Mouse (Mus musculus): ENCODE measurements around the gene Gpd1. TPM values are rescaled to one million over a fixed set of nuclear protein-coding genes. Genes with fewer than 3 reads are reported as not detected.

Gene Gpd1
- polyA plus RNA-seq, 1 experiment from 2014 or later: 3.7 TPM

DNA sequence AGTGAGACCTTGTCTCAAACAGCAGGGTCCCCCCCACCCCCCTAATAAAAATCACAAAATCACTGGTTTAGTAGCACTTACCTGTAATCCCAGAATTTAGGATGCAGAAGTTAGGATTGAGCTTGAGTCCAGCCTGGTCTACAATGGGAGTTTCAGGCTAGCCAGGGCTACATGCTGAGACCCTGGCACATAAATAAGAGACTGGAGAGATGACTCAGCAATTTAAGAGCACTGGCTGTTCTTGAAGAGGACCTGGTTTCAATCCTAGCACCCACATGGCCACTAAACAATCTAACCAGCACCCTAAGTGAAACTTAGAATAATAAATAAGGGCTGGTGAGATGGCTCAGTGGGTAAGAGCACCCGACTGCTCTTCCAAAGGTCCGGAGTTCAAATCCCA, 13.9 kb downstream of the Gpd1 start:
- Histone ChIP-seq H3K27ac (ENCODE audit: low read length) (no peak overlapping the region), H3K9ac (ENCODE audit: low read length) (no peak overlapping the region), H3K4me1 (replicated peaks; ENCODE audit: control insufficient read depth, insufficient read depth, low read length) (peaks cover 4% of the 10 kb centered on the region), H3K9me3 (ENCODE audit: control insufficient read depth, low read length) (peaks cover 6% of the 10 kb centered on the region), H3K36me3 (ENCODE audit: control insufficient read depth, insufficient read depth, low read length) (peaks cover 28% of the 10 kb centered on the region), H3K4me2 (ENCODE audit: low read depth, low read length) (no peak overlapping the region), H3K27me3 (ENCODE audit: control insufficient read depth, insufficient read depth, low read depth, low read length) (no peaks in the 10 kb centered on the region), H3K4me3 (ENCODE audit: low read length) (no peak overlapping the region)
- no peak for ATAC-seq (ENCODE audit: low read depth)
- 88% methylated on average over 2 of the region's 2 CpGs for WGBS

DNA sequence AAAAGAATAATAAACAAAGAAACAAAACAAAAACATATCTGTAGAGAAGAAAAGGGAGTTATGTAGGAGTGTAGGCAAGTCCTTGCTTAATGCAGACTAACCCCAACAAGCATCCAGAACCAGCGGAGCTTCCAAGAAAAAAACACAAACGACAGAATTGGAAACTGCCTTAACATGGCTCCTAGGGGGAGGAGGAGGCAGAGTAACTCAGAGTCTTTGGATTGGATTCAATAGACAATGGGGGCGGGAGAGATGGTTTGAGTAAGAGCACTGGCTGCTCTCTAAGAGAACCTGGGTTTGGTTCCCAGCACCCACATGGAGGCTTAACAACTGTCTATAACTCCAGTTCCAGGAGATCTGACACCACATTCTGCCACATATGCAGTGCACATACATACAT, 14.4 kb downstream of the Gpd1 start:
- no peak overlapping the region for H3K27ac ChIP-seq (ENCODE audit: low read length)
- no peak overlapping the region for H3K4me2 ChIP-seq (ENCODE audit: low read depth, low read length)
- no peak overlapping the region for H3K4me3 ChIP-seq (ENCODE audit: low read length)
- WGBS: 91% methylated on average over 3 of the region's 3 CpGs
- no peaks in the 10 kb centered on the region for H3K27me3 ChIP-seq (ENCODE audit: control insufficient read depth, insufficient read depth, low read depth, low read length)
- H3K9me3 ChIP-seq (ENCODE audit: control insufficient read depth, low read length): peaks cover 6% of the 10 kb centered on the region
- H3K36me3 ChIP-seq (ENCODE audit: control insufficient read depth, insufficient read depth, low read length): peaks cover 29% of the 10 kb centered on the region
- ATAC-seq (ENCODE audit: low read depth): no peak
- H3K9ac ChIP-seq (ENCODE audit: low read length): no peak overlapping the region
- H3K4me1 ChIP-seq (replicated peaks; ENCODE audit: control insufficient read depth, insufficient read depth, low read length): peaks cover under 1% of the 10 kb centered on the region

DNA sequence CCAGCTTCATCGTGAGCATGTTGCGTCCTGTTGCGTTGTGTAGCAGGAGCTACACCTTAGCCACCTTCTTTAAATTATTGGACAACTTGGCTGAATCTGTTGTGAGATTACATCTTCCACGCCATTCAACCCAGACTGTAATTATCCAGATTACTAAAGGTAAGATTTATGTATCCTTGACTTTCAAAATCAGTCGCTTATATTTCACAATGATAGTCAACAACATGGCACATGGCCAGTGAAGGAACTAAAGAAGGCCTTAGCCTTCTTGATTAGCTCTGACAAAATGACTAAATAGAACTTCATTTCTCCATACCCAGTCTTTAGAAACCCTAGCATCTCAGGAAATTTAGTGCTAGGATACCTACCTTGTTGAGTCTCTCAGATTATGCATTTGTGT, 15.9 kb downstream of the Gpd1 start:
- Histone ChIP-seq H3K4me3 (ENCODE audit: low read length) (no peak overlapping the region), H3K9ac (ENCODE audit: low read length) (no peak overlapping the region), H3K27me3 (ENCODE audit: control insufficient read depth, insufficient read depth, low read depth, low read length) (no peaks in the 10 kb centered on the region), H3K27ac (ENCODE audit: low read length) (no peak overlapping the region), H3K36me3 (ENCODE audit: control insufficient read depth, insufficient read depth, low read length) (peaks cover 32% of the 10 kb centered on the region), H3K4me2 (ENCODE audit: low read depth, low read length) (no peak overlapping the region), H3K9me3 (ENCODE audit: control insufficient read depth, low read length) (peaks cover 6% of the 10 kb centered on the region), H3K4me1 (replicated peaks; ENCODE audit: control insufficient read depth, insufficient read depth, low read length) (no peaks in the 10 kb centered on the region)
- WGBS: 96% methylated on average over 5 of the region's 5 CpGs
- ATAC-seq (ENCODE audit: low read depth): no peak

DNA sequence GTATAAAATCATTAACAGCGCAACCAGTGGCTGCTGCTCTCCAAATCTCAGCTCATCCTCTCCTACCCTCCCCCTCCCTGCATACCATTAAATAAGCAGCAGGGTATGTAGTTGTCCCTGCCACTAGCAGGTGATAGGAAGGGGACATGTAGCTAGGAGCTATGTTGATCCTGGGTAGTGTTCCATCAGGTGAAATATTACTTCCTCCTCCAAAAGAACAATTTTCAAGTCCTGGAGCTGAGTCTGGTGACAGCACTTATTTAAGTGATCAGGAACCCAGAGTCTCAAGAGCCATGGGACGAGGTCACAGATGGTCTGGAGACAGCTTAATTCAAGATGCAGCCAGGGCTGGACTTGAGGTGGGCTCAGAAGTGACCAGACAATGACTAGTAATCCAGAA, 18.3 kb downstream of the Gpd1 start:
- Histone ChIP-seq H3K4me1 (replicated peaks; ENCODE audit: control insufficient read depth, insufficient read depth, low read length) (no peaks in the 10 kb centered on the region), H3K9ac (ENCODE audit: low read length) (no peak overlapping the region), H3K9me3 (ENCODE audit: control insufficient read depth, low read length) (no peaks in the 10 kb centered on the region), H3K27ac (ENCODE audit: low read length) (no peak overlapping the region), H3K27me3 (ENCODE audit: control insufficient read depth, insufficient read depth, low read depth, low read length) (no peaks in the 10 kb centered on the region), H3K36me3 (ENCODE audit: control insufficient read depth, insufficient read depth, low read length) (peaks cover 27% of the 10 kb centered on the region), H3K4me2 (ENCODE audit: low read depth, low read length) (no peak overlapping the region), H3K4me3 (ENCODE audit: low read length) (no peak overlapping the region)
- WGBS: 79% methylated on average over 2 of the region's 2 CpGs
- ATAC-seq (ENCODE audit: low read depth): no peak

DNA sequence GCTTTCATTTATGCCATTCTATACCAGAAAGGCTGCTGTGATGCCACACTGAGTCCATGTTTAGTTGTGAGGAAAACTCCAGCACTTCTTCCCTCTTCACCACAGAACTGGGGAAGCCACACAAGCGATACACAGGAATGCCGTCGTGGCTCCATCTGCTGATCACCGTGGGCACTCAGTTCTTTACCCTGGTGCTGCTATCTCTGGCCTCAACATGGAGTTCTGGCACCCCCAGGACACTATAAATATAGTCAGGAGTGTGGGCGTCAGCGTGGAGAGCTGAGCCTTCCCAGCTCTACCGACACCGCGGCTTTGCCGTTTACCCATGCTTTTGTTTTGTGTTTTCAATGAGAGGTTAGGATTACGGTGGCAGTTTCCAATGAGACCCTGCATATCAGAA, 19.4 kb downstream of the Gpd1 start:
- H3K9ac ChIP-seq (ENCODE audit: low read length): no peak overlapping the region
- H3K27ac ChIP-seq (ENCODE audit: low read length): no peak overlapping the region
- H3K27me3 ChIP-seq (ENCODE audit: control insufficient read depth, insufficient read depth, low read depth, low read length): no peaks in the 10 kb centered on the region
- no peak overlapping the region for H3K4me2 ChIP-seq (ENCODE audit: low read depth, low read length)
- H3K9me3 ChIP-seq (ENCODE audit: control insufficient read depth, low read length): no peaks in the 10 kb centered on the region
- WGBS: 87% methylated on average over 11 of the region's 11 CpGs
- no peak for ATAC-seq (ENCODE audit: low read depth)
- peaks cover 30% of the 10 kb centered on the region for H3K36me3 ChIP-seq (ENCODE audit: control insufficient read depth, insufficient read depth, low read length)
- H3K4me3 ChIP-seq (ENCODE audit: low read length): no peak overlapping the region
- no peaks in the 10 kb centered on the region for H3K4me1 ChIP-seq (replicated peaks; ENCODE audit: control insufficient read depth, insufficient read depth, low read length)

DNA sequence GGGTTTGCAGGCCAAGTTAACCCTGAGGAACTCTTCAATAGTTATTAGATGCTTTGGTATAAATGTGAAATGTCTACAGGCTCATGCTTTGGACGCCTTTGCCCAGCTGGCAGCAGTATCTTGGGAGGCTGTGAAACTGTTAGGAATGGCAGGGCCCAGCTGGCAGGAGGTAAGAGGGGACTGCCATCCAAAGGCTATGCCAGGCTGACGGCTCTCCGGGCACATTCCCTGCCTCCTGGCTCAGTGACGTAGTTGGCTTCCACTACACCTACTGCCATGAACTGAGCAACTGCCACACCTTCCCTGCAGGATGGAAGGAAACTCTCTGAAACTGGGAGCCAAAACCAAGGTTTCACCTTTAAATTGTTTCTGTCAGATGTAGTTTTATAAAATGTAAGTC, 22.9 kb downstream of the Gpd1 start:
- Histone ChIP-seq H3K9me3 (ENCODE audit: control insufficient read depth, low read length) (no peaks in the 10 kb centered on the region), H3K4me1 (replicated peaks; ENCODE audit: control insufficient read depth, insufficient read depth, low read length) (no peaks in the 10 kb centered on the region), H3K27me3 (ENCODE audit: control insufficient read depth, insufficient read depth, low read depth, low read length) (no peaks in the 10 kb centered on the region), H3K27ac (ENCODE audit: low read length) (no peak overlapping the region), H3K36me3 (ENCODE audit: control insufficient read depth, insufficient read depth, low read length) (peaks cover 27% of the 10 kb centered on the region), H3K9ac (ENCODE audit: low read length) (no peak overlapping the region), H3K4me3 (ENCODE audit: low read length) (no peak overlapping the region), H3K4me2 (ENCODE audit: low read depth, low read length) (no peak overlapping the region)
- ATAC-seq (ENCODE audit: low read depth): no peak
- WGBS: 98% methylated on average over 4 of the region's 4 CpGs

DNA sequence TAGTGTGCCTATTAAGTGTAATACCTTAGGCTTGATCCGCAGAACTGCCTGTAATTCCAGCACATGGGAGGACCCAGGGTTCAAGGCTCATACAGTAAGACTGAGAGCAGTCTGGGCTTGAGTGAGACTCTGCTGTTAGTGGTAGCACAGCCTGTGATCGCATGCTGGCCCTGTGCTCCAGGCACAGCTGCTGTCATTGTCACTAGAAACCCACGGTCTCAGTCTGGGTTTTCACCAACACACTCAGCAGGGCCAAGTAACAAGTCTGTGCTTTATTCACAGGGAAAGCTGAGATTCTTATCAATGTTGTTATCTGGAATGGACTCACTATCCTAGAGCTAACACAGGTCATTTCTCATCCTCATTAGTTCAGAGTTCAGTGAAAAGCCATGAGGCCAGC, 36.9 kb downstream of the Gpd1 start:
- no peaks in the 10 kb centered on the region for H3K9me3 ChIP-seq (ENCODE audit: control insufficient read depth, low read length)
- H3K4me2 ChIP-seq (ENCODE audit: low read depth, low read length): no peak overlapping the region
- H3K27ac ChIP-seq (ENCODE audit: low read length): no peak overlapping the region
- no peaks in the 10 kb centered on the region for H3K4me1 ChIP-seq (replicated peaks; ENCODE audit: control insufficient read depth, insufficient read depth, low read length)
- no peaks in the 10 kb centered on the region for H3K27me3 ChIP-seq (ENCODE audit: control insufficient read depth, insufficient read depth, low read depth, low read length)
- ATAC-seq (ENCODE audit: low read depth): no peak
- H3K9ac ChIP-seq (ENCODE audit: low read length): no peak overlapping the region
- H3K4me3 ChIP-seq (ENCODE audit: low read length): no peak overlapping the region
- WGBS: 50% methylated on average over 3 of the region's 3 CpGs
- H3K36me3 ChIP-seq (ENCODE audit: control insufficient read depth, insufficient read depth, low read length): 0 out of 2 replicates have a peak, but pooled peaks cover 2% of the 10 kb centered on the region

DNA sequence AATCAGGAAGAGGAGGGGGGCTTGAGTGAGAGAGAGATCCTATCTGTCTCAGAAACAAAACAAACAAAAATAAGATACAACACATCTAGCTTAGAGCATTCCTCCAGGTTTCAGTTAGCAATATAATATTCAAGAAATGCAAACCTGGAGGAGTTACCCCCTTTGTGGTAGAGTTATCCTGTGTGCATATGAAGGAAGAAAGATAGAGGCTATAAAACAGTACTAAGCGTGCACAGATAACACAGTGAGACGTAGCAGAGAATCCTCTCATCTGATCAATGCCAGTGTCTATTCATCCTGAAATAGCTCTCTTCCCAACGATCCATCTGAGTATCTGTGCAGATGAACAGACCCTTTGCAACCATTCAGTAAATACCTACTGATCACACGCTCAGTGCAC, 50.2 kb downstream of the Gpd1 start:
- no peak overlapping the region for H3K9ac ChIP-seq (ENCODE audit: low read length)
- H3K4me3 ChIP-seq (ENCODE audit: low read length): no peak overlapping the region
- no peak for ATAC-seq (ENCODE audit: low read depth)
- no peaks in the 10 kb centered on the region for H3K36me3 ChIP-seq (ENCODE audit: control insufficient read depth, insufficient read depth, low read length)
- no peak overlapping the region for H3K4me2 ChIP-seq (ENCODE audit: low read depth, low read length)
- 94% methylated on average over 4 of the region's 4 CpGs for WGBS
- no peaks in the 10 kb centered on the region for H3K27me3 ChIP-seq (ENCODE audit: control insufficient read depth, insufficient read depth, low read depth, low read length)
- H3K4me1 ChIP-seq (replicated peaks; ENCODE audit: control insufficient read depth, insufficient read depth, low read length): peaks cover 4% of the 10 kb centered on the region; the same call in 1 of the 2 replicates
- H3K9me3 ChIP-seq (ENCODE audit: control insufficient read depth, low read length): no peaks in the 10 kb centered on the region
- H3K27ac ChIP-seq (ENCODE audit: low read length): no peak overlapping the region

DNA sequence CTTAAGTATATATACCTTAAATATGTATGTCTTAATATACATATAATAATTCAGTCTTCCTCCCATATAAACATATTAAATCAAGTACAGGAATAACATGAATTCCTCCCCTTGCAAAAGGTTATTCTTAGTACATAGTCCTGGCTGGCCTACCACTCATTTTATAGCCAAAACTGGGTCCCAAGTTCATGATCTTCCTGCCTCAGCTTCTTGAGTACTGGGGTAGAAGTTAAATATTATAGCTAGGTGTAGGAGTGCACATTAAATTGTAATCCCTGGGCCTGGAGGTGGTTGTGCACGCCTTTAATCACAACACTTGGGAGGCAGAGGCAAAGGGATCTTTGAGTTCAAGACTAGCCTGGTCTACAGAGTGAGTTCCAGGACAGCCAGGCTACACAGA, 51.4 kb downstream of the Gpd1 start:
- no peak overlapping the region for H3K4me2 ChIP-seq (ENCODE audit: low read depth, low read length)
- no peaks in the 10 kb centered on the region for H3K27me3 ChIP-seq (ENCODE audit: control insufficient read depth, insufficient read depth, low read depth, low read length)
- 95% methylated on average over 1 of the region's 1 CpGs for WGBS
- H3K9ac ChIP-seq (ENCODE audit: low read length): no peak overlapping the region
- H3K4me1 ChIP-seq (replicated peaks; ENCODE audit: control insufficient read depth, insufficient read depth, low read length): peaks cover 4% of the 10 kb centered on the region; the same call in 1 of the 2 replicates
- no peak overlapping the region for H3K27ac ChIP-seq (ENCODE audit: low read length)
- no peak overlapping the region for H3K4me3 ChIP-seq (ENCODE audit: low read length)
- no peaks in the 10 kb centered on the region for H3K36me3 ChIP-seq (ENCODE audit: control insufficient read depth, insufficient read depth, low read length)
- no peaks in the 10 kb centered on the region for H3K9me3 ChIP-seq (ENCODE audit: control insufficient read depth, low read length)
- ATAC-seq (ENCODE audit: low read depth): no peak

DNA sequence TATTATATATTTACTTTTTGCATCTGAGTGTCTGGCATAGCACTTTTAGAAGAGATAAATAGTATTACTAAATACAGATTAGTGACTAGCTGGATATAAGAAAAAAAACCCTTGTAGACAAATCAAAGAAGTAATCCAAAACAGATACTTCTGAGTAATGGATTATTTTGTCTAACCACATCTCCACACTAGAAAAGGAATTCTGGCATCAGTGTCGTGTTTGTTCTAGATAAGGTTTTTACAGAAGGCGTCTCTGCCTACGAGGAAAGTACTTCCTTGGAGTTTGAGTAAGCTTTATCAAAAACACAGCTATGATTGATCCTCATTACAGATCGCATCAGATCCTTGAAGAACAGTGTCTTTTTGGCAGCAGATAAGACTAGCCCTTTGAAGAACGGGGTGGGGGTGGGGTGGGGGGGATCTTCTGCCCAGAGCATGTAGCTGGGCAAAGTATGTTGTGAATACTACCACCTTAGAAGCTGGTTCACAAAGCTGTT, 53.7 kb downstream of the Gpd1 start:
- peak overlapping the region; percentile 71 for H3K4me3 ChIP-seq (ENCODE audit: low read length)
- H3K9me3 ChIP-seq (ENCODE audit: control insufficient read depth, low read length): no peaks in the 10 kb centered on the region
- 3% methylated on average over 5 of the region's 5 CpGs for WGBS
- H3K4me2 ChIP-seq (ENCODE audit: low read depth, low read length): peak overlapping the region; percentile 82
- peak overlapping the region; percentile 75 for H3K9ac ChIP-seq (ENCODE audit: low read length)
- no peaks in the 10 kb centered on the region for H3K36me3 ChIP-seq (ENCODE audit: control insufficient read depth, insufficient read depth, low read length)
- no peaks in the 10 kb centered on the region for H3K27me3 ChIP-seq (ENCODE audit: control insufficient read depth, insufficient read depth, low read depth, low read length)
- H3K27ac ChIP-seq (ENCODE audit: low read length): peak overlapping the region; percentile 87; the same call in 1 of the 2 replicates
- no peak for ATAC-seq (ENCODE audit: low read depth)
- peaks cover 4% of the 10 kb centered on the region; the same call in 1 of the 2 replicates for H3K4me1 ChIP-seq (replicated peaks; ENCODE audit: control insufficient read depth, insufficient read depth, low read length)

Measured in lung, embryonic 16.5 days (tissue).